Mouse (Mus musculus): ENCODE measurements around the gene Lrch3.
A peak's percentile ranks its signal among the peaks of the same experiment; 100 is the strongest.
"Not testable (repeated sequence)": the region's sequence is repeated elsewhere in the genome, so short reads cannot be mapped to it uniquely, and the experiment has no call there.

The Lrch3 gene

DNA sequence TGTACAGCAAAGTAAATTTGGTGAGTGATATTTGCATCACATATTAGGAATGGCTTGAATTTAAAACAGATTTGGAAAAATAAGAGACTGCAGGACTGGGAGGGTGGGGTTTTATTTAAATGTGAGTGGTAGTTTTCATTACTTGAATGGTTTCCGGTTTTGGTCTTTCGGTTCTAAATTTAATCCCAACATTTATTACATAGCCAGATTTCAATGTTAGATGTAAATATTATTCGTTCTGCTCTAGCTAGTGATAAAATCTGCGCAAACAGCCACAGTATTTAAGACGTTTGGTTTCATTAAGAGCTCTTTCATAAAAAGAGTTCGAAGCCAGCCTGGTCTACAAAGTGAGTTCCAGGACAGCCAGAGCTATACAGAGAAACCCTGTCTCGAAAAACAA is 688 bp upstream of the Lrch3 start:
- no peak for DNase-seq (ENCODE audit: low spot score in 2 of 2)

DNA sequence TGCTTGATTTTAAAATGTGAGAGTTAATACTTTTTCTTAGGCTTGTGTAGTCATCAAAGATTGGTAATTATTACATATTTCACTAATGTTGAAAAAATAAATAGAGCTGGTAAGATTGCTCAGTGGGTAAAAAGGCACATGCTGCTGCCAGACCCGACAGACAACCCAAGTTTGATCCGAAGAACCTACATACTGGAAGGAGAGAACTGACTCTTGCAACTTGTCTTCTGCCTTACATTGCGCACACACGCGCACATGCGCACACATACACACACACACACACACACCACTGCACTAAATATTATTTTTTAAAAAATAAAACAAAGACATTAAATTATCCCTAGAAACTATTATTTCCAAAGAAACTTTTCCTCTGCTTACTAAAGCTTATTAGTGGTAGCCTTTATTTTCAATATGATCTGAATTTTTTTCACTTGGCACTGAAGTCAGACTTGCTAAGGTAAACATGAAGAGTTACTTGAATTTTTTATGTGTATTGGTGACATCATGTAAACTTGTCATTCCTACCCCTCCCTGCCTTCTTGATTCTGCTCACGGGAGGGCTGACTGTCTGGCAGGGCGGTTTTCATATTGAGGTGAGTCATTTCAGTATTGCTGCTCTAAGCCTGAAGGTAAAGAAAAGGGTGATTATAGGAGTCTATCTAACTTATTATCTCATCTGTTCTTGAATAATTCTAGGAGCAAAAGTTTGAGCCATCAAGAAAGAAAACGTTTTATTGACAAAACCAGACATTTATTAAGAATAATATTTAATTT is 1.6 kb downstream of the Lrch3 start:
- DNase-seq (ENCODE audit: low spot score in 2 of 2), result no peak

DNA sequence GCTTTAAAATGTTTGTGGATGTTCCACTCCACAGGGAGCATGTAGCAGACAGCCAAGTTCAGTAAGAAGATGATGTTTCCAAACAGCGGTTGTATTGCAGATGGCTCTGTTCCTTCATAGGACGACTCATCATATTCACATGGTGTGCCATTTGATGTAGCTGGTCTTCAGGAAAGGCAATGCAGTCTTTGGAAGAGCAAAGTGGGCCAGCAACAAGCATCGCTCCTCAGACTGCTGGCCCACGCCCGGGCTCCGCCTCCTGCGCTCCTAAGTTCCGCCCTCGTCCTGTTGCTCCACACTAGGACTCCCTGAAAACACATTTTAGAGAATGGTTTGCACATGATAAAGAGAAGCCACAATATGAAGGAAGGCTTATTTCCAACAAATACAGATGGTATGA is 12.7 kb downstream of the Lrch3 start:
- DNase-seq (ENCODE audit: low spot score in 2 of 2), result not testable (repeated sequence)

DNA sequence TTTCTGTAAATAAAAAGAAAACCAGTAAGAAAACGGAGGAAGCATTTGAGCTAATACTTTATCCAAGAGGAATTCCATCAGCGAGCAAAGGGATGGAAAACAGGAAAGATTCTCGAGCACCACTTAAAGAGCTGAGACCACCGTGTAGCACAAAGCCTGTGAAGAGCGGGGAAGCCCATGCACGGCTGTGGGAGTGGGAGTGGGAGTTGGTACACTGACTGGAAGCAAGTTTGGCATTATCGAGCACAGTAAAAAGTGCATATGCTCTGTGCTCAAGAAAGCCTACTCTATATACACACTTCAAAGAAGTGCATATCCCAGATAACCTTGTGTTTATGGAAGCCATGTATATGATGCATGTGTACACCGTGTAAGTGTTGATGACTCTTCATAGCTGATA is 13.1 kb downstream of the Lrch3 start:
- no peak for DNase-seq (ENCODE audit: low spot score in 2 of 2)

DNA sequence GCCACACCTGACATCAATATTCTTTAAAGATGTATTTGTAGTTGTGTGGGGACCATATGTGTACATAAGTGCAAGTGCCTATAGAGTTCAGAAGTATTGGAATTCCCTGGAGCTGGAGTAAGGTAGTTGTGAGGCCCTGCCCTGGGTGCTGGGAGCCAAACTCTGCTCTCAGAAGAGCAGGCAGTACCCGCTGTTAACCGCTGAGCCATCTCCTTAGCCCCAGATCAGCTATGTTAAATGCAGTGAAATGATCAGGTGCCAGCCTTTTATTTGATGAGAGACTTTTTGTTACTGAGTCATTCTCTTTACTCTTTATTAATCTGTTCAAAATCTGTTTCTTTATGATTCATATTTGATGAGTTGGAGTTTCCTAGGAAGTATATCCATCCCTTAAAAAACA is 16.0 kb downstream of the Lrch3 start:
- DNase-seq (ENCODE audit: low spot score in 2 of 2), result no peak

DNA sequence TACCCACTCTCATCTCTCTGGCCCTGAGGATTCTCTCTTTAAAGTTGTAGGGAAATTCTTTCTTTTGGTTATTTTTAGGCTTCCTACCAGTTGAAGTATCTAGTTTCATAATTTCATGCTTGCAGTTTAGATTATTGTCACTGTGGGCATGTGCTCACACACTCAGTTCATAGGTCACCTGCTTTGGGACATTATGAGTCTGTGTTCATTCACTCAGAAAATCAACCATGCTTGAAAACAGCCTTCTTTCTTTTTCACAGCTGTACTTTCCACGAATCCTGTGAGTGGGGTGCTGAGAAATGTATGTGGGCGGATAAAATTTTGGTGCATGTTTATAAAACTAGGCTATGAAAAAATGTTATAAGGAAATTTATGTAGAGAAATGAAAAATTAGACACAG is 20.6 kb downstream of the Lrch3 start:
- no peak for DNase-seq (ENCODE audit: low spot score in 2 of 2)

DNA sequence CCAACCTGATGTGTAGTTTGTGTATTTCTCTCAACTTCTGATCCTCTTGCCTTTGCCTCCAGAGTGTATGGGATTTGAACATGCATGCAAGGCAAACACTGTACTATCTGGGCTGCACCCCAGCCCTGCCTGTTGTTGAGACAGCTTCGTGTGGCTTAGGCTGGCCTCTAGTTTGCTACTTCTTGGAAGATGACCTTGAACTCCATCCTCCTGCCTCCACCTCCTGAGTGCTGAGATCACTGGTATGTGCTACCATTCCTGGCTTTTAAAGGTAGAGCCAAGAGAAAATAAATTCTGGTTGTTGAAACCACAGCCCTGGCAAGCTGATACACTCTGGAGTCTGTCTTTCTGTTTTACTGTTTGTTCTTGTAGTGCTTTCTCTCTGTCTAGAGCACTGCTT is 21.2 kb downstream of the Lrch3 start:
- DNase-seq (ENCODE audit: low spot score in 2 of 2), result no peak

DNA sequence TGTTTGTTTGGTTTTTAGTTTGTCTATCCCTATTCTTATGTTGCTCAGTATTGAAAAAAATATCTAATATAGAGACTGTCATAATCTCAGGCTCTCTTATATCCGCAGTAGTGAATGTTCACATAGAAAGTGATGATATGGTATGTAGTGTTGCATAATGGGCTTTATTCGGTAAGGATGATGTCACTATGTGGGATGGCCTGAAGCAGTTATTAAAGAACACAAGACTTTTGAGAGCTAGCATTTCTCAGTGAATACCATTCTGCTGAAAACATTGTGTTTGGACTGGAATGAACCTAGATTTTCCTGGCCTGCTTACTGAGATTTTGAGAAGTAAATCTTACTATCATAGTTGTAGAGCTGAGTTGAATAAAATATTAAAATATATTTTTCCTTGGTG is 23.5 kb downstream of the Lrch3 start:
- no peak for DNase-seq (ENCODE audit: low spot score in 2 of 2)

DNA sequence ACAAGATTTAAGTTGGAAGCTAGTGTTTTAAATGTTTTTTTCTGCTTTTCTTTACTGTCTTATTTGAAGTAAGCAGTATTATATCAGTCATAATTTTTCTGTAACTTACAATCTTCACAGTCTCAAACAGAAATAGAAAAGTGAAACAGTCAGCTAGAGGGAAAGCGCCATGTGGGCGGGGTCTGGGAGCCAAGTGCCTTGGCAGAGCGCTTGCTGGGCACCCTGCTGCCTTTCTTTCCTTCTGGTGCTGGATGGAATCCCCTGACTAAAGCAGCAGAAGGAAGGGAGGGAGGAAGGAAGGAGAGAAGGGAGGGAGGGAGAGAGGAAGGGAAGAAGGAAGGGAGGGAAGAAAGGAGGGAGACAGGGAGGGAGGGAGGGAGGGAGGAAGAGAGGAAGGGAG is 25.4 kb downstream of the Lrch3 start:
- DNase-seq (ENCODE audit: low spot score in 2 of 2), result peak in 1 of 2 experiments; percentile 47

DNA sequence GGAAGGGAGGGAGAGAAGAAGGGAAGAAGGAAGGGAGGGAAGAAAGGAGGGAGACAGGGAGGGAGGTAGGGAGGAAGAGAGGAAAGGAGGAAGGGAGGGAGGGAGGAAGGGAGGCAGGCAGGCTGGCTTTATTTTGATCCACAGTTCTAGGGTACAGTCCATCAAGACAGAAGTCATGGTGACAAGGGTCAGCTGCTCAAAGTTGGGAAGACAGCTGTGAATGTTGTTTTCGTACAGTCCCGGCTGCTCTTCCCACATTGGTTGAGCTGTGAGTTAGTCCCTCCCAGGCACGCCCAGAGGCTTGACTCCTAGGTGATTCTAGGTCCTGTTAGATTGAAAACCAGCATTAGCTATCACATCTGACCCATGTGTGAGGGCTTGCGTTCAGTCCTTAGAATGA is 25.8 kb downstream of the Lrch3 start:
- DNase-seq (ENCODE audit: low spot score in 2 of 2), result not testable (repeated sequence)

DNA sequence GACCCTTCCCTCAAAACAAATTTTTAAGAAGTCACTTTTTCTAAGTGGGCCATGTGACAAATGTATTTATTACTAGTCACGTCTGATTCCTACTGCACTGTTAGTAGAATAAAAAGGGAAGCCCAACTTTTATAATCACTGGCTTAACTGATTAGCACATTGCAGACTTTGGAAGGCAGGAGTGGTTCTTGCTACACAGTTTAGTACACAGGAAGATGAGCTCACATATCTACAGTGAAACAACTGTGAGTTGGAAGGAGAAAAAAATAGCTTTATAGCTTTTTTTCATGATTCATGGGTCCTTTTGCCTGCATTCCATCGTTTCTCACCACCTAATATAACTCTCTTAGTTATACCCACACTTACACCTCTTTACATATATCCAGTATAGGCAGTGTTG is 27.3 kb downstream of the Lrch3 start:
- DNase-seq (ENCODE audit: low spot score in 2 of 2), result not testable (repeated sequence)

DNA sequence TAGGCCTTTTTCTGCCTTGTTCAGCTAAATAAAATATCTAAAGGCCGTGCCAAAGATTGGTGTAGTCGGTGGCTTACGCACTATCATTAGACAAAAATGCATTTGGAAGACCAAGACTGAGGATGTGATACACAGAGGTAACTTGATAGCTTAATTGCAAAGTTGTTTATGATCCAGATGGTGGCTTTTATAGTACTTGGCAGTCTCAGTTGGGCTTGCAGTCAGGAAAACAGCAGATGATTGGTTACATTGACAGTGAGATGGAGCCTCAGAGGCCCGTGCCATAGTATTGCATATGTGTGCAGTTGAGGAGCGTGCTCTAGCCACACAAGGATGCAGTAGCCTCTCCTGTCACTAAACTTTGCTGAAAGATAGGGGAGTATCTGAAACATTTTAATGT is 28.8 kb downstream of the Lrch3 start:
- no peak for DNase-seq (ENCODE audit: low spot score in 2 of 2)

DNA sequence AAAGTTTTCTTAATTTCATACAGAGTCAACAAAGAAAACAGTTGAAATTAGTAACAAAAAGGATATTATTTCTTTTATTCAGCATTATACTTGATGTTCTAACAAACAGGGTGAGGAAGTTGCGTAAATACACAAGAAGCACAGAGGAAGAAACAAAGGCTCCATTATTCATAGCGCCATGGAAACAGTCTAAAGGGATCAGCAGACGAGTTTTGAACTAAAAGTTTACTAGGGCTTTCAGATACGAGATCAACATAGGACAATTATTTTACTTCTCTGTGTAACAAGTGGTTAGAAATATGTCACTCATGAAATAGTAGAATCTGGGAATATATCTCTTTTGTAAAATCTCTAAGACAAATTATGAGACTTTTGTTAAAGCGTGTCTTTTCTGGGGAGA is 31.5 kb downstream of the Lrch3 start:
- no peak for DNase-seq (ENCODE audit: low spot score in 2 of 2)

DNA sequence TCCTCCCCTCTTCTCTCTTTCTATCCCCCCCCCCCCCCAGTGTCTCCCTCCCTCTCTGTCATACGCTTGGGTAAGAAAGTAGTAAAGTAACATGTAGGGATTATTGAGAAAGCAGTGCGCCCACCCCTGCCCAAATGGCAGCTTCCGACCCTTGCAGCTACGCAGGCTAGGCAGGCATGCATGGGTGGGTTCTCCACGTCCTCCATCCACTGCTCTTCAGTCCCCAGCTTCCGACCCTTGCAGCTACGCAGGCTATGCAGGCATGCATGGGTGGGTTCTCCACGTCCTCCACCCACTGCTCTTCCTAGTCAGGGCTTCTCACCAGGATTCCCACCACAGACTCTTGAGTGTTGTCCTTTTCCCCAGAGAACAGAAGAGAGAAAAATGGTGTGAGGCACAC is 34.1 kb downstream of the Lrch3 start:
- DNase-seq (ENCODE audit: low spot score in 2 of 2), result no peak

DNA sequence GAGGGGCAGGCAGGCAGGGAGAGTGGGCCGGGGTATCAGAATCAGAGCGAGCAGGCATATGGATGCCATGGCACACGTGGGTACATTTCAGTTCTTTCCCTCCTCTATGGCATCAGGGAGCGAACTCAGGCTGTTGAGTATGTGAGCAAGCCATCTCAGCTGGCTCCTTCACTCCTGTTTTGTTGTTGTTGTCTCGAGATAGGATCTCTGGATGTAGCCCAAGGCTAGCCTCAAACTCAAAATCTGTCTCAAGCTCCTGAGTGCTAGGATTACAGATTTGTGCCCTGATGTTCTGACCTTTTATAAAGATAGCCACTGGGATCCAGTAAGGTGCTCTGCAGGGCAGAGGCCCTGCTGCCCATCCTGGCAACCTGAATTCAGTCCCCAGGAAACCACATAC is 34.8 kb downstream of the Lrch3 start:
- no peak for DNase-seq (ENCODE audit: low spot score in 2 of 2)

DNA sequence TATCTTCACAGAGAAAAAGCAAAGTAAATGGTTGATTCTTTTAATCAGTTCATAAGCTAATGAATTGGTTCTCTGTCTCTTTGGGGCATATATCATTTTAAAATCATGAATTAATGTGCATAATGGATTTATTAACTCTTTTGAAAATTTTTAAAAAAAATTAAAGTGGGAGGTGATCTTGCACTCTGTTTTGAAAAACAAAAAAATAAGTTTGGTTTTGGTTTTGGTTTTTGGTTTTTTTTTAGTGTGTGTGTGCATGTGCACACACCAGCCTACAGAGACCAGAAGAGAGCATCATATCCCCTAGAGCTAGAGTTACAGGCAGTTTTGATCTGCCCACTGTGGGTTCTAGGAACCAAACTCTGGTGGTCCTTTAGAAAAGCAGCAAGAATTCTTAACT is 35.4 kb downstream of the Lrch3 start:
- no peak for DNase-seq (ENCODE audit: low spot score in 2 of 2)

DNA sequence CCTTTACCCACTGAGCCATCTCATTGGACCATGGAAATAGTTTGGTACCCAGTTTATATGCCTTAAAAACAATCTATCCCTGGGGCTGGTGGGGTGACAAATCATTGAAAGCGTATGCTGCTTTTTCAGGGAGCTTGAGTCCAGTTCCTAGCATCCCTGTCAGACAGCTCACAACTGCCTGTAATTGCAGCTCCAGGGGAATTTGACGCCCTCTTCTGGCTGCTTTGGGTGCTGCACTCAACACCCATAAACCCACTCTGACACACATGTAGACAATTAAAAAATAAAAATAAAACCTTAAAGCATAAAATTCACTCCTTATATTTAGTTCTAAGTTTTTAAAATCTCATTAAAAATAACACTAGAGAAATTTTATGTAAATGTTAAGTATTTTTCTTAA is 37.2 kb downstream of the Lrch3 start:
- DNase-seq (ENCODE audit: low spot score in 2 of 2), result no peak

DNA sequence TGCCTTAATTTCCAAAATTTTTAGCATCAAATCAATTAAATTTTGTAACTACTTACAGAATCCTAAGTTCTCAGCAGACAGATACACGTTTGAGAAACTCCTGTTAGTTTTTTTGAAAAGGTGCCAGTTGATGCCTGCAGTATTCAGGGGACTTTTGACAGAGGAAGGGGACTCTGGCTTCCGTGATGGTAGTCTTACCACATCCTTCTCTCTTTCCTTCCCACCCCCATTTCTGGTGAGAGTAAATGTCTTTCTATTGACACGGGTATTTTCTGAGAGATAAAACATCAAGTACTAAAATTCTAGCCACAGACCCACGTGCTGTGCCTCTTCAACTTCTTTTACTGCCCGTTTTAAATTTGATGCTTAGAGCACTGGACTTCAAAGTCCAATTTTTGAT is 39.9 kb downstream of the Lrch3 start:
- no peak for DNase-seq (ENCODE audit: low spot score in 2 of 2)

DNA sequence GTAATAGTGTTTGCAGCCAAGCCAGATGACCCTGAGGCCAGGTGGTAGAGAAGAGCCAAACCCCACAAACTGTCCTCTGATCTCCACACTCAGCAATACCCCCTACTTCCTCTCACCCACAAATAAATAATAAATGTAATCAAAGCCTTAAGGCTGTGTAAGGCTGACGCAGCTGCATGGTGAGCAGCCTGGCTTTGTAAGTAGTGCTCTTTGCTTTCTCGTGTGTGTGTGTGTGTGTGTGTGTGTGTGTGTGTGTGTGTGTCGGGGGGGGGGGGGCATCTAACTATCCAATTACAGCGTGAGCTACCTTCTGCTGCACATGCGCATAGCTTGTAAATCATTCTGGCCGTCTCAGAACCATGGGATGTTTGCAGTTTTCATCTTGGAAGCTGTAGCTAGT is 40.4 kb downstream of the Lrch3 start:
- DNase-seq (ENCODE audit: low spot score in 2 of 2), result no peak

DNA sequence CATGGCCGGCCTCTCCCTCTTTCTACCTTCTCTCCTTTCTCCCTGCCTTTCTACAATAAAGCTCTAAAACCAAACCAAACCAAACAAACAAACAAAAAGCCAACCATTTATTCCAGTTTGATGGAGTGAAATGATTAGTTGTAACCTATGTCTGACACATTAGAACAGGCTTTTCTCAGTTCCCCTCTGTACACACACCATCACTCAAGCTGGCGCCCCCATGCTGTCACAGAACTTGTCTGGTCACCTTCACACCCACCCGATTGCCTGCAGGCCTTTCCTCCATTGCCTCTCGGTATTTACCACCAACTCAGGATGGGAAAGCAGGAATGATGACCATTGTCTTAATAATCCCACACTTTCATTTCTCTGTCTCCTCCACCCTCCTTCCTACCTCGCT is 43.0 kb downstream of the Lrch3 start:
- no peak for DNase-seq (ENCODE audit: low spot score in 2 of 2)

DNA sequence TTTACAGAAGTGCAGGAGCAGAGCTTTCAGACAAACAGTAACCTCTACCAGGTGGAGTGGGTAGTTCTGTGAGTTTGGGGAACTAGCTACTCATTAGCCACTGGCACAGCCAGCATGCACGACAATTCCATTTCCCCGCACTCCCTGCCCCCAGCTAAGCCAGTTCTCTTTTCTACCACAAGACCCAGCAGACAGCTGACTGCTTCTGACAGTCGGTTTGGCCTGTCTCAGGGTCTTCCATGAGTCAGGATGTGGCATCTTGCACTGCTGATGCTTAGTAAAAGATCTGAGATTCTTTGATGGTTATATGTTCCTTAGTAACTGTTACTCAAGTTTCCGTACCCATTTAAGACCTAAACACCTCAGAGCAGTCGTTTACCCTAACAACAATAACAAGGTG is 58.6 kb downstream of the Lrch3 start:
- peak in 1 of 2 experiments; percentile 11 for DNase-seq (ENCODE audit: low spot score in 2 of 2)

DNA sequence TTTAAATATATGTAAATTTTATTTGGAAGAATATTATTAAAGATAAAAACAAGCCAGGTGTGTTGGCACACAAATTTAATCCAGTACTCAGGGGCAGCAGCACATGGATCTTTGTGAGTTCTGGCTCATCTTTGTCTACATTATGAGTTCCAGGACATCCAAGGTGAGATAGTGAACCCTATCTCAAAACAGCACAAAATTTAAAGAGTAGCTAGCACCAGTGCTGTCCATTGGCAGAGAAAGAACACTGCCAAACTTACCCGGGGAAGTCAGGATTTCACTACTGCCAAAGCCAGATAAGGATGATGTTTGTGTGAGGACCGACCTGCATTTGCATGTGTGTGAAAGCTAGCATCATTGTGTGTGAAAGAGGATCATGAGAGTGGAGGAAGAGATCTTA is 59.1 kb downstream of the Lrch3 start:
- no peak for DNase-seq (ENCODE audit: low spot score in 2 of 2)

DNA sequence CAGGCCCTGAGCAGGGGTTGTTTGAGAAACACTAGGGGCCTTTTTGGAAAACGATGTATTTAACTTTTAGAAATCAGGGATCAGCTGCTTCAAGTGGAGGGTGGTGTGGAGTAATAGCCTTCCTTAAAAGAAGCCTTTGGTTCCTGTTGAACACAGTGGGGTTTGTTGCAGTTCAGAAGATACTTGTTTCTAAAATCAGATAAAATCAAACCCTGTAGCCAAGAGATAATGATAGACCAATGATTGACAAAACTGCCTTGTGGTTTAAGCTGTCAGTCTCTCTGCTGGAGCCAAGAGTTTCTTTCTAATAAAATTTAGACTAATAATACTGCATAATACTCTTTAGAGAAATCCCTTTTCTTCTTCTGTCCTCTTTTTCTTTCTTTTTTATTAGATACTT is 66.3 kb downstream of the Lrch3 start:
- no peak for DNase-seq (ENCODE audit: low spot score in 2 of 2)

DNA sequence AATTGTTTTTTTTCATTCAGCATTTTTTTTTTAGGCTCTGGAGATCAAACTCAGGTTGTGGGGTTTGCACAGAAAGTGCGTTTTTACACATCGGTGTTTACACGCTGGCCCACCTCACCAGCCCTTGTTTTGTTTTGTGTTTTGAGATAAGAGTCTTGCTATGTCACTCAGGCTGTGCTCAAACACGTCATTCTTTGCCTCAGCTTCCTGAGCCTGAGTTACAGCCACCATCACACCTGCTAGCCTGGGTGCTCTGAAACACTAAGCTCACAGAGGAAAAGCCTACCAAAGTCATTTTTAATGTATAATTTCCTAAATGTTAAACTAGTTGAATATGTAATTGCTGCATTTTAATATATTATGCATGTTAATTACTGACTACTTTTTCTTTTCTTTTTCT is 67.5 kb downstream of the Lrch3 start:
- no peak for DNase-seq (ENCODE audit: low spot score in 2 of 2)
